Mouse (Mus musculus) midbrain, embryonic 14.5 days (tissue): ENCODE results near the gene Unc13c. TPM values are rescaled to one million over a fixed set of nuclear protein-coding genes. Genes with fewer than 3 reads are reported as not detected.

Experiments
- ATAC-seq: fragments of 200-750 bp; cut with Nextera tagmentation; 2 replicates; pipeline ENCODE4 v1.8.0; 2017; ENCODE audit warnings: moderate number of reproducible peaks, moderate library complexity; ENCODE audit not compliant: low FRiP score, low TSS enrichment
- DNase-seq: peaks from one replicate; pipeline ENCODE4 v3.0.0-alpha.2; 2015
- H3K27ac ChIP-seq: fragments of 300-500 bp; sonication (generic); replicated peaks from 2 replicates; pipeline ENCODE4 v1.5.1; 2014; ENCODE audit warnings: mild to moderate bottlenecking, low read depth, low read length, moderate library complexity
- H3K27me3 ChIP-seq: fragments of 300-500 bp; sonication (generic); 2 replicates; pipeline ENCODE4 v1.6.1; 2014; ENCODE audit warnings: low read length, control low read depth, mixed read lengths; ENCODE audit not compliant: control insufficient read depth, insufficient read depth
- H3K36me3 ChIP-seq: fragments of 300-500 bp; sonication (generic); 2 replicates; pipeline ENCODE4 v1.6.1; 2014; ENCODE audit warnings: low read length, control low read depth; ENCODE audit not compliant: control insufficient read depth, insufficient read depth
- H3K4me1 ChIP-seq: fragments of 300-500 bp; sonication (generic); 2 replicates; pipeline ENCODE4 v1.6.1; 2014; ENCODE audit warnings: mild to moderate bottlenecking, antibody characterized with exemption, low read length, control low read depth; ENCODE audit not compliant: control insufficient read depth, insufficient read depth
- H3K4me2 ChIP-seq: fragments of 300-500 bp; sonication (generic); 2 replicates; pipeline ENCODE4 v1.6.1; 2014; ENCODE audit warnings: mild to moderate bottlenecking, low read length, moderate library complexity
- H3K4me3 ChIP-seq: fragments of 300-500 bp; sonication (generic); replicated peaks from 2 replicates; pipeline ENCODE4 v1.5.1; 2014; ENCODE audit warnings: low read depth, low read length
- H3K9ac ChIP-seq: fragments of 300-500 bp; sonication (generic); replicated peaks from 2 replicates; pipeline ENCODE4 v1.6.1; 2014; ENCODE audit warnings: mild to moderate bottlenecking, low read length, moderate library complexity
- H3K9me3 ChIP-seq: fragments of 300-500 bp; sonication (generic); 2 replicates; pipeline ENCODE4 v1.6.1; 2016; ENCODE audit warnings: low read length, control low read depth, mixed read lengths; ENCODE audit not compliant: control insufficient read depth
- WGBS: fragments of 180-500 bp; shearing (Covaris S2); extraction: QIAGEN DNeasy Blood & Tissue Kit; methylation state at CpG from one replicate; pipeline ENCODE4 v1.1.7; 2014; 5-methylcytosine and 5-hydroxymethylcytosine counted together
- polyA plus RNA-seq: library from polyadenylated mRNA; unstranded; fragments of >200 nt; fragmentation: Nextera tagmentation; extraction: Ambion mirVana; gene quantifications from 2 replicates; pipeline ENCODE4 v1.2.1, GENCODE M21; 2014

The Unc13c gene
- polyA plus RNA-seq, 1 experiment from 2014 or later: 4.1 TPM

DNA sequence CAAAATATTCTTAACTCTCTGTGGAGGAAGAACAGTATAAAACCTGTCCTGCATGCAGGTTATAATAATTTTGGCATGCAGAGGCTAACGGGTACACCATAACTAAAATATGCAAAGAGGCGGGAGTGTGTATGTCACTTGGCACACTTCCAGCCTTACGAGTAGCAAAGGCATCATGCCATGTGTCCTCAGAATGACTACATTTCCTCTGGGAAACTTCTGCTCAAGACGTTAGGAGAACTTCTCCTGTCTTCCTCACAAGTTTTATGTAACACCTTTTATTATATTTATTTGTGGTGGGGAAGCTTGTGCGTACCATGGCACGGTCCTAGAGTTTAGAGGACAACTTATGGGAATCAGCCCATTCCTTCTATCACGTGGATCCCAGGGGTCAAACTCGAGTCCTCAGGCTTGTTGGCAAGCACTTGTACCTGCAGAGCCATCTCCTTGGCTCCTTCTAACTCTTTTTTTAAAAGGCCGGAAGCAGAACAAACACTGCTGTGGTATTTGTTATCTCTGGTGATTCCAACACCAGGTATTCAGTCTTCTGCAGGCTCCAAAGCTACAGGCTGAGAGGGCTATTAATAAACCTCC is 3.3 kb downstream of the Unc13c start:
- Histone ChIP-seq H3K9me3 (no peaks in the 10 kb centered on the region), H3K27me3 (no peaks in the 10 kb centered on the region; the same call in 1 of the 2 replicates), H3K36me3 (no peaks in the 10 kb centered on the region), H3K9ac (no peak overlapping the region), H3K4me3 (no peak overlapping the region), H3K27ac (no peak overlapping the region), H3K4me1 (peaks cover 7% of the 10 kb centered on the region; the same call in 1 of the 2 replicates), H3K4me2 (no peak overlapping the region)
- 72% methylated on average over 9 of the region's 9 CpGs for WGBS
- DNase-seq (peak; percentile 42), ATAC-seq (no peak)

DNA sequence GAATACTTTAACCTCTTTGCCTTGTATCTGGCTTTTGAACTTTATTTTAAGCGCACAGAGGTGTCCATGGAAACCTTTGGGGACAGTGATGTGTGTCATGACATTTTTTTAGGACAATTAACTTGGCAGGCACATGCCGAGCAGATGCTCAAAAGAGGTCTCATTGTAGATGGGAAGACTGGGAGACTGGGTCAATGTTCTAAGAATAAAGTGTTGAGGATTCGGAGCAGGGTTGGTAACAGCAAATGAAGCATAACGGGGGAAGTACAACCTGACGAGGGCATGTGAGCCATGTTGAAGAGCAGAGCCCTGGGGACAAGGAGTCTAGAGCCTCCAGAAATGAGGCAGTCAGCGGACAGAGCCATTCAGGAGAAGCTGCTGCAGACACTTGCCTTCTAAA is 6.3 kb downstream of the Unc13c start:
- no peak for DNase-seq
- WGBS: 65% methylated on average over 6 of the region's 6 CpGs

DNA sequence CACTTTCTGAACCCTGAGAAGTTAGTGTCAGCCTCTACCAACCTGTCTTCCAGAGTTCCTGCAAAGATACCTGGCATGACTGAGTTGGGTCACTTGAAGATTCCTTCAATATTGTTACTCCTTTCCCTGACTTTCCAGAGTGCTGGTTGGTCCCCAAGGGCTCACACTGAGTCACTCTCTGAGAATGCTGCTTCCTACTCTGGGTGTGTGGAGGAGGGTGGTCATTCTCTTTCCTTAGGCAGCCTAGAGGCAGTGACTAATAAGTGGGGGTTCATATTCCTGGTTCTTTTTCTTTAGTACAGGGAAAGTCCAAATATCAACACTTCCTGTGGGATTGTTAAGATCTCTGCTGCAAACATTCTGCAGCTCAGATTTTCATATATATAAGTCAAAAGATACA is 16.4 kb downstream of the Unc13c start:
- no peak overlapping the region for H3K9ac ChIP-seq
- H3K4me3 ChIP-seq: no peak overlapping the region
- ATAC-seq (no peak), DNase-seq (no peak)
- no peaks in the 10 kb centered on the region for H3K4me1 ChIP-seq
- H3K27me3 ChIP-seq: no peaks in the 10 kb centered on the region
- no peaks in the 10 kb centered on the region for H3K9me3 ChIP-seq
- H3K4me2 ChIP-seq: no peak overlapping the region
- no peaks in the 10 kb centered on the region for H3K36me3 ChIP-seq
- no peak overlapping the region for H3K27ac ChIP-seq

More for the DNA sequence above, 6.3 kb downstream of the Unc13c start:
- H3K9me3 ChIP-seq: no peaks in the 10 kb centered on the region
- H3K27me3 ChIP-seq: no peaks in the 10 kb centered on the region
- H3K27ac ChIP-seq: no peak overlapping the region
- H3K9ac ChIP-seq: no peak overlapping the region
- H3K36me3 ChIP-seq: no peaks in the 10 kb centered on the region
- no peak overlapping the region for H3K4me3 ChIP-seq
- H3K4me2 ChIP-seq: no peak overlapping the region
- no peaks in the 10 kb centered on the region for H3K4me1 ChIP-seq
- no peak for ATAC-seq

DNA sequence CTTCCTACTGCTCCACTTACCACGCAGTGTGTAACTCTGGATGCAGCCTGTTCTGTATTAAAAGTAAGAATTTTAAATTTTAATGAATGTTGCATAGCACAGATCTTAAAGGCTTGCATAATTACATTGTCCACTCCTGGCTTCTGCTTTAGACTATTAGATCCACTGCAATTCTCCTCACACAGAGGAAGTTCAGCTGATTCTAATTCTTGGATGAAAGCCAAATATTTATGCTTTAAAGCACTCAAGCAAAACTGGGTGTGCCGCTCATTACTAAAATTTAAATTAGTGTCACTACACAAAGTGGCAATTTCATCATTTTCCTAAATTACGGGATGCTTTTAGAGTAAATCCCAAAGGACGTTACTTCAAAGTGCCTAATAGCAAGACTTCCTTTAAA is 17.2 kb downstream of the Unc13c start:
- DNase-seq: no peak
- H3K9me3 ChIP-seq: no peaks in the 10 kb centered on the region
- H3K27ac ChIP-seq: no peak overlapping the region
- no peak for ATAC-seq
- no peaks in the 10 kb centered on the region for H3K27me3 ChIP-seq
- WGBS: 75% methylated on average over 4 of the region's 4 CpGs
- H3K9ac ChIP-seq: no peak overlapping the region
- no peaks in the 10 kb centered on the region for H3K4me1 ChIP-seq
- no peak overlapping the region for H3K4me3 ChIP-seq
- no peaks in the 10 kb centered on the region for H3K36me3 ChIP-seq
- no peak overlapping the region for H3K4me2 ChIP-seq

DNA sequence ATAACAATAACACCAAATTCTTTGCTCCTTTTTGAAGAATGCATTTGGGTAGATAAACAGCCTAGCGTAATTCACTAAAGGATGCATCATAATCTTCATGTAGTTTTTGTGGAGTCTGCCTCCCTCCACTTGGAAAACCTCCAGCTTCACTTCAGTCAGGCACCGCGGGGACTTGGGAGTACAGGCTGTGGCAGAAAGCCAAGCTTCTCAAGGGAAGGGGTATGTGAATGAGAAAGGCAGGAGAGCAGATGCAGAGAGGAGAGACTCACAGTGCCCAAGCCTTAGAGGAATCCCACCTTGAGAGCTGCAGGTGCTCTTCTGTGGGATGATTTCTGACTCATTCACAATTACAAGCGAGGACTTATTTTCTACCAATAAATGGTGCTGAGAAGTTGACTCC is 33.9 kb downstream of the Unc13c start:
- Histone ChIP-seq H3K36me3 (no peaks in the 10 kb centered on the region), H3K4me1 (no peaks in the 10 kb centered on the region), H3K4me2 (no peak overlapping the region), H3K9me3 (no peaks in the 10 kb centered on the region), H3K9ac (no peak overlapping the region), H3K27ac (no peak overlapping the region), H3K27me3 (no peaks in the 10 kb centered on the region), H3K4me3 (no peak overlapping the region)
- DNase-seq (peak; percentile 82), ATAC-seq (no peak)
- 66% methylated on average over 4 of the region's 4 CpGs for WGBS

DNA sequence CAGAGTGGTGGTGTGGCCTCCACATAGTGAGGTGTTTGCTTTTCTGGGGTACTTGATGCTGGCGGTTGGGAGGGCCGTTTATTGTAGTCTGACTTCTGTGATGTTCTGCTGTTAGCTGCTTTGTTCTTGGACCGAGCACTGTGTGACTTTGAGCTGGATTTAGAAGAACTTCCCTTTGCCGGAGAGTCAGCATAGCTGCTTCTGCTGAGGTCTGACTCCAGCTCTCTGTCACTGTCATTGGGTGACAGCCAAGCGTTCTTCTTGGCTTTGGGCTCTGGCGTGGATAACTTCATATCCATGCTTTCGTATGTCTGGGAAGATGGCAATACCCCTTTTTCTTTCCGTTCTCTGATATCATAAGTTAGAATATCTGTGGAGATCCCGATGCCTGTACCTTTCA is 36.8 kb downstream of the Unc13c start:
- H3K4me3 ChIP-seq: no peak overlapping the region
- H3K27me3 ChIP-seq: no peaks in the 10 kb centered on the region
- no peak overlapping the region for H3K9ac ChIP-seq
- no peaks in the 10 kb centered on the region for H3K4me1 ChIP-seq
- H3K9me3 ChIP-seq: no peaks in the 10 kb centered on the region
- no peak for ATAC-seq
- no peak overlapping the region for H3K27ac ChIP-seq
- WGBS: 97% methylated on average over 9 of the region's 9 CpGs
- no peak overlapping the region for H3K4me2 ChIP-seq
- DNase-seq: no peak
- H3K36me3 ChIP-seq: no peaks in the 10 kb centered on the region

DNA sequence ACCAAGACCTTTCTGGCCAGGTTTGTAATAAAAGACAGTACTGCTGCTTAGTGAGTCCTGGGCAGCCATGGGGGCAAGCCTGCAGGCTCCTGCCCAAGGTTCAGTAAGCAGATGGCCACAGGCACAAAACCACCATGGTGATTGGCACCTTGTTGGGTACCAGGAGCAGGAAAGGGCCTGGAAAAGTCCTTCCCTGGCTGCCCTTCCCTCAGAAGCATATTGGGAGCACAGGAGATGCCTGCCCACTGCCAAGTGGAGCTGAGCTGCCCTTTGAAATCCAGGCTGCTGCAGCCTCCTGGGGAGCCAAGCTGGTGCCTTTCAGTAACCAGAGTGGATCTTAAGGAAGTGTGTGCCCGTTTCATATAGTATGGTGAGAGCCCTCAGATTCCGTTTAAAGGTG is 41.5 kb downstream of the Unc13c start:
- WGBS: 78% methylated on average over 2 of the region's 2 CpGs
- Histone ChIP-seq H3K4me2 (no peak overlapping the region), H3K4me3 (no peak overlapping the region), H3K27ac (no peak overlapping the region), H3K9me3 (no peaks in the 10 kb centered on the region), H3K36me3 (no peaks in the 10 kb centered on the region), H3K9ac (no peak overlapping the region), H3K4me1 (no peaks in the 10 kb centered on the region), H3K27me3 (no peaks in the 10 kb centered on the region)
- no peak for ATAC-seq
- no peak for DNase-seq

DNA sequence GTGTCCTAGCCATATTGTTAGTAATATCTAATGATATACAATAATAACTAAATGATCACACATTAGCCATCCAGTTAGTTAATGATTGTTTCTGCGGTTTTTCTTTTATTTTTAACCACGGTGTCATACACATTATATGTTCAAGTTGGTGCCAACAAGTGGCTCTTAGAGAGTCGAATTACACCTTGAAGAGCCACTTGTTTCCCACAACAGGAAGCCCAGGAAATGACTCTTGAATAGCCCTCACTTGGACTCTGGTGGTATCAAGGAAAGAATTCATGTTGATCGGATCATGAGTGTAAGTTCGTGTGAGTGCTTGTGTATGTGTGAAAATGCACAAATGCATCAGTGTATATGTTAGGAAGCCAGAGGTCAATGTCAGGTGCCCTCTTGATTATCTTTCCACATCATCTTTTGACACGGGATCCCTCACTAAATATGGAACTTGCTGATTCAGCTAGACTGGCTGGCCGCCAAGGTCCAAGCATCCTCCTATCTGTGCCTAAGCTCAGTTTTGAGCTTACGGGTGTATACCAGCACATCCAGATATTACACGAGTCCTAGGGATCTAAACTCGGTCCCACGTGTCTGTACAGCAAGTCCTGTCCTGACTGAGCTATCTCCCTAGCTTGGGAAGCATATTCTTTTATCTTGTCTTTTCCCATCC is 46.2 kb downstream of the Unc13c start:
- no peaks in the 10 kb centered on the region for H3K27me3 ChIP-seq
- H3K9ac ChIP-seq: no peak overlapping the region
- no peaks in the 10 kb centered on the region for H3K9me3 ChIP-seq
- DNase-seq (no peak), ATAC-seq (no peak)
- 91% methylated on average over 11 of the region's 11 CpGs for WGBS
- no peaks in the 10 kb centered on the region for H3K4me1 ChIP-seq
- no peak overlapping the region for H3K4me2 ChIP-seq
- no peak overlapping the region for H3K4me3 ChIP-seq
- H3K36me3 ChIP-seq: no peaks in the 10 kb centered on the region
- H3K27ac ChIP-seq: no peak overlapping the region

DNA sequence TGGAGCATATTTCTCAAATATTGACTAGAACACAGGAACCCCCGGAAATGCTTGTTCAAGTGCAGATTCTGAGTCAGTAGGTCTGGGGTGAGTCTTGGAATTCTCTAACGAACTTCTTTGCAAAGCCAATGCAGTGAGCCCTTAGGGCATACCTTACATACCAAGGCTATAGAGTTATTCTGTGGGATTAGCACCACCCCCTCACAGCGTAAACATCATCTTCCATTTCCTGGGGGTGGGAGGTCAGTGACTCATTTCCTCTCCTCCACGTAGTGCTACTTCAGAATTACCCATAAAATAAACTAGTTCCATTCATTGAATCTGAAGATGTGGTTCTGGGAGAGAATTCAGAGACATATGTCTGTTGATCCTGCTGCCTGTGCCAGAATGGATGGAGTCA is 62.8 kb downstream of the Unc13c start:
- H3K4me2 ChIP-seq: no peak overlapping the region
- no peak for DNase-seq
- H3K9me3 ChIP-seq: no peaks in the 10 kb centered on the region; the same call in 1 of the 2 replicates
- H3K9ac ChIP-seq: no peak overlapping the region
- H3K4me3 ChIP-seq: no peak overlapping the region
- no peak overlapping the region for H3K27ac ChIP-seq
- WGBS: 86% methylated on average over 4 of the region's 4 CpGs
- no peaks in the 10 kb centered on the region for H3K27me3 ChIP-seq
- ATAC-seq: no peak
- H3K36me3 ChIP-seq: no peaks in the 10 kb centered on the region
- no peaks in the 10 kb centered on the region for H3K4me1 ChIP-seq
